In the genomic region with DNA sequence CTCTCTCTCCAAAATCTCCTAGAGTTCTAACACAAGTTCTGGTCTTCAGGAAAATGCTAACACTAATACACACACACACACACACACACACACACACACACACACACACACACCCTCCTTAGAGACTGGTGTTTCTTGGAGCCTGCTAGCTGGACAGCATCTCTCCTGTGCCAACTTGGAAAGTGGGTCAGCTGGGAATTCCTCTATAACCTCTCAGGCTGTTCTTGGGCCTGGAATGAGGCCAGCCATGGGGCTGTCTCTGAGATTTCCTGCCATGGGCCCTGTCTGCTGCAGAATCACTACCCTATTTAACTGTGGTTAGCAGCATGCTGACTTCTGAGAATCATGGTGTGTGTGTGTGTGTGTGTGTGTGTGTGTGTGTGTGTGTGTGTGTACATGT, we compare ENCODE assay signal across 9 mouse cellular contexts. TPM values are rescaled to one million over a fixed set of nuclear protein-coding genes. Genes with fewer than 3 reads are reported as not detected.
A peak's percentile ranks its signal among the peaks of the same experiment; 100 is the strongest.
DNase-seq lines count a peak whose midpoint lies in the region; ATAC-seq lines count a peak whose summit lies in the region.
"Had no signal": no experiment of that assay in that cellular context is flagged by ENCODE, and none has a peak within 500 bp of the region (broad histone marks: within the 10 kb centered on the region; RNA-seq: fewer than 3 reads in every experiment).

No protein-coding gene starts in this region.

- peaks cover 6% of the 10 kb centered on the region; the same call in 1 of the 2 replicates for H3K4me1 ChIP-seq in forebrain, embryonic 14.5 days (ENCODE audit: control insufficient read depth, insufficient read depth, low read length)
- 0 out of 2 replicates have a peak, but pooled peaks cover 4% of the 10 kb centered on the region for H3K4me1 ChIP-seq in forebrain, embryonic 15.5 days
- peaks cover 49% of the 10 kb centered on the region for H3K4me1 ChIP-seq in lung, embryonic 15.5 days

- H3K27ac ChIP-seq in forebrain, embryonic 14.5 days (ENCODE audit: low read depth, low read length), result no peak overlapping the region
- no peak overlapping the region for H3K27ac ChIP-seq in forebrain, embryonic 15.5 days (replicated peaks)
- H3K27ac ChIP-seq in lung, embryonic 15.5 days, result peak overlapping the region; percentile 61
- H3K27ac ChIP-seq: macrophage had no signal

- no peaks in the 10 kb centered on the region for H3K36me3 ChIP-seq in forebrain, embryonic 14.5 days (ENCODE audit: control insufficient read depth, insufficient read depth, low read length)
- H3K36me3 ChIP-seq in forebrain, embryonic 15.5 days, result no peaks in the 10 kb centered on the region
- H3K36me3 ChIP-seq in lung, embryonic 15.5 days, result no peaks in the 10 kb centered on the region

- no peaks in the 10 kb centered on the region for H3K9me3 ChIP-seq in forebrain, embryonic 14.5 days (replicated peaks; ENCODE audit: control insufficient read depth, low read length)
- no peaks in the 10 kb centered on the region for H3K9me3 ChIP-seq in forebrain, embryonic 15.5 days
- H3K9me3 ChIP-seq in lung, embryonic 15.5 days, result no peaks in the 10 kb centered on the region

- H3K4me2 ChIP-seq in forebrain, embryonic 14.5 days (ENCODE audit: low read length), result no peak overlapping the region
- no peak overlapping the region for H3K4me2 ChIP-seq in forebrain, embryonic 15.5 days (replicated peaks)
- no peak overlapping the region for H3K4me2 ChIP-seq in lung, embryonic 15.5 days

- no peak for ATAC-seq in forebrain, embryonic 14.5 days
- ATAC-seq in forebrain, embryonic 15.5 days (replicated peaks), result no peak
- peak; percentile 41 for ATAC-seq in lung, embryonic 15.5 days (ENCODE audit: borderline replicate concordance, extremely low read depth, low FRiP score, low TSS enrichment)
- ATAC-seq in erythroblast, adult 5-6 weeks (replicated peaks; ENCODE audit: low FRiP score, poor library complexity, severe bottlenecking), result no peak
- ATAC-seq in megakaryocyte, adult 5-6 weeks (ENCODE audit: poor library complexity, severe bottlenecking), result no peak

- no peaks in the 10 kb centered on the region for H3K27me3 ChIP-seq in forebrain, embryonic 14.5 days (replicated peaks; ENCODE audit: control insufficient read depth, insufficient read depth, low read length)
- no peaks in the 10 kb centered on the region for H3K27me3 ChIP-seq in forebrain, embryonic 15.5 days
- H3K27me3 ChIP-seq in lung, embryonic 15.5 days, result no peaks in the 10 kb centered on the region

- peak; percentile 24 for DNase-seq in forebrain, embryonic 14.5 days (ENCODE audit: low spot score)
- peak; percentile 50 to 61 for DNase-seq in layer of hippocampus, postnatal 10 days (ENCODE audit: low spot score in 2 of 2)
- no peak for DNase-seq in layer of hippocampus, adult 9-10 months (ENCODE audit: low spot score)
- peak; percentile 29 to 35 for DNase-seq in cerebellum, adult 18-20 months

- H3K9ac ChIP-seq in forebrain, embryonic 14.5 days (ENCODE audit: low read length), result no peak overlapping the region
- no peak overlapping the region for H3K9ac ChIP-seq in forebrain, embryonic 15.5 days (replicated peaks)
- no peak overlapping the region for H3K9ac ChIP-seq in lung, embryonic 15.5 days

- H3K4me3 ChIP-seq in forebrain, embryonic 14.5 days (ENCODE audit: low read depth, low read length), result no peak overlapping the region
- no peak overlapping the region for H3K4me3 ChIP-seq in forebrain, embryonic 15.5 days
- H3K4me3 ChIP-seq in lung, embryonic 15.5 days, result no peak overlapping the region

RNA-seq across cellular contexts. Expression of gene Tekt5, which starts 40.3 kb away (rescaled TPM):
- polyA plus RNA-seq in forebrain, embryonic 14.5 days (2014; fragmentation: Nextera tagmentation; extraction: Ambion mirVana), result 2.7 and 2.9 TPM in 2 replicates
- 2.4 and 3.0 TPM in 2 replicates for polyA plus RNA-seq in forebrain, embryonic 15.5 days (2015; fragmentation: Nextera tagmentation; extraction: Ambion mirVana)
- 1 to 10 TPM; 6.2 to 8.4 TPM for total RNA-seq in layer of hippocampus, postnatal 10 days (2021)
- 1.9 and 2.6 TPM in 2 replicates for polyA plus RNA-seq in lung, embryonic 15.5 days (2015; fragmentation: Nextera tagmentation; extraction: Ambion mirVana)
- total RNA-seq in erythroblast, adult 5-6 weeks (2015; ENCODE audit: low replicate concordance), result not detected in 2 replicates
- not detected in 2 replicates for total RNA-seq in erythroblast, adult 5-6 weeks (2017; ENCODE audit: low replicate concordance)
- not detected in 2 replicates for total RNA-seq in megakaryocyte, adult 5-6 weeks (2015)
- total RNA-seq in megakaryocyte, adult 5-6 weeks (2017), result 0.12 TPM in 1 of 2 replicates, not detected in the other
- polyA plus RNA-seq: macrophage had no signal

RNA-seq across cellular contexts. Expression of gene Emp2, which starts 41.2 kb away (rescaled TPM):
- 3.4 and 5.1 TPM in 2 replicates for polyA plus RNA-seq in forebrain, embryonic 14.5 days (2014; fragmentation: Nextera tagmentation; extraction: Ambion mirVana)
- polyA plus RNA-seq in forebrain, embryonic 15.5 days (2015; fragmentation: Nextera tagmentation; extraction: Ambion mirVana), result 5.9 and 7.2 TPM in 2 replicates
- 10 to 100 TPM; 42.3 to 43.0 TPM for total RNA-seq in layer of hippocampus, postnatal 10 days (2021)
- 79.3 and 93.8 TPM in 2 replicates for polyA plus RNA-seq in lung, embryonic 15.5 days (2015; fragmentation: Nextera tagmentation; extraction: Ambion mirVana)
- not detected in 2 replicates for total RNA-seq in erythroblast, adult 5-6 weeks (2015; ENCODE audit: low replicate concordance)
- not detected in 2 replicates for total RNA-seq in erythroblast, adult 5-6 weeks (2017; ENCODE audit: low replicate concordance)
- not detected in 2 replicates for total RNA-seq in megakaryocyte, adult 5-6 weeks (2015)
- 0.07 and 0.33 TPM in 2 replicates for total RNA-seq in megakaryocyte, adult 5-6 weeks (2017)

RNA-seq across cellular contexts. Expression of gene Nubp1, which starts 56.7 kb away (rescaled TPM):
- polyA plus RNA-seq in forebrain, embryonic 14.5 days (2014; fragmentation: Nextera tagmentation; extraction: Ambion mirVana), result 40.7 and 49.4 TPM in 2 replicates
- polyA plus RNA-seq in forebrain, embryonic 15.5 days (2015; fragmentation: Nextera tagmentation; extraction: Ambion mirVana), result 45.9 and 48.6 TPM in 2 replicates
- total RNA-seq in layer of hippocampus, postnatal 10 days (2021), result 10 to 100 TPM; 12.5 to 15.6 TPM
- 68.5 and 74.4 TPM in 2 replicates for polyA plus RNA-seq in lung, embryonic 15.5 days (2015; fragmentation: Nextera tagmentation; extraction: Ambion mirVana)
- 1.0 and 6.7 TPM in 2 replicates for total RNA-seq in erythroblast, adult 5-6 weeks (2015; ENCODE audit: low replicate concordance)
- total RNA-seq in erythroblast, adult 5-6 weeks (2017; ENCODE audit: low replicate concordance), result 7.8 and 8.6 TPM in 2 replicates
- total RNA-seq in megakaryocyte, adult 5-6 weeks (2015), result 35.2 and 46.1 TPM in 2 replicates
- total RNA-seq in megakaryocyte, adult 5-6 weeks (2017), result 49.2 and 57.1 TPM in 2 replicates

Comparison
In these comparisons a context has a peak if more than half of its experiments do, and no peak if none do; other contexts are left out.
1. RNA of gene Tekt5, which starts 40.3 kb away (total RNA-seq): 6.2 to 8.4 TPM in layer of hippocampus, postnatal 10 days; not detected in erythroblast, adult 5-6 weeks and 0.12 TPM in megakaryocyte, adult 5-6 weeks; every median in the first group is over 4 times any median in the second.
2. RNA of gene Emp2, which starts 41.2 kb away (total RNA-seq): 42.3 to 43.0 TPM in layer of hippocampus, postnatal 10 days; 0.07 to 0.33 TPM in megakaryocyte, adult 5-6 weeks and not detected in erythroblast, adult 5-6 weeks; every median in the first group is over 10 times any median in the second.